Mouse (Mus musculus) E14TG2a.4 (cell line): ENCODE measurements around the gene Gm20388.

Experiments used
- H3K27me3 ChIP-seq: 2 replicates; pipeline ENCODE4 v1.6.1; 2014; ENCODE audit warnings: low read length, control low read depth; ENCODE audit not compliant: insufficient read depth
- H3K36me3 ChIP-seq: 2 replicates; pipeline ENCODE4 v1.6.1; 2014; ENCODE audit warnings: low read length, control low read depth; ENCODE audit not compliant: insufficient read depth
- H3K4me1 ChIP-seq: replicated peaks from 2 replicates; pipeline ENCODE4 v1.6.1; 2014; ENCODE audit warnings: low read depth, low read length, control low read depth
- H3K4me3 ChIP-seq: replicated peaks from 2 replicates; pipeline ENCODE4 v1.5.1; 2014; ENCODE audit warnings: mild to moderate bottlenecking, low read length
- H3K9me3 ChIP-seq: 2 replicates; pipeline ENCODE4 v1.6.1; 2014; ENCODE audit warnings: low read length, control low read depth
- CTCF ChIP-seq: conservative IDR thresholded peaks from 2 replicates; pipeline ENCODE4 v1.5.1; 2014; ENCODE audit warnings: low read length
- NANOG ChIP-seq: IDR thresholded peaks from 2 replicates; pipeline ENCODE4 v1.6.1; 2014; ENCODE audit warnings: borderline replicate concordance, low read length, mixed read lengths
- POU5F1 ChIP-seq: IDR thresholded peaks from 2 replicates; pipeline ENCODE4 v1.6.1; 2014; ENCODE audit warnings: low read length, borderline replicate concordance

The Gm20388 gene

GRCm38 (mm10) chr8:122198378-122199025, 2287.9 kb downstream of the Gm20388 start:
- H3K9me3 ChIP-seq: no peaks in the 10 kb centered on the region
- H3K4me3 ChIP-seq: no peak overlapping the region
- TF ChIP-seq NANOG (no peak), POU5F1 (no peak), CTCF (no peak)
- H3K27me3 ChIP-seq: peaks cover 2% of the 10 kb centered on the region; the same call in 1 of the 2 replicates
- no peaks in the 10 kb centered on the region for H3K4me1 ChIP-seq
- no peaks in the 10 kb centered on the region for H3K36me3 ChIP-seq

- Histone ChIP-seq H3K4me1 (no peaks in the 10 kb centered on the region), H3K9me3 (no peaks in the 10 kb centered on the region), H3K27me3 (peaks cover 5% of the 10 kb centered on the region; the same call in 1 of the 2 replicates), H3K36me3 (no peaks in the 10 kb centered on the region), H3K4me3 (no peak overlapping the region)
- TF ChIP-seq CTCF (no peak), POU5F1 (no peak), NANOG (no peak)
Observed at GRCm38 (mm10) chr8:122199191-122199590, 2288.6 kb downstream of the Gm20388 start.

DNA sequence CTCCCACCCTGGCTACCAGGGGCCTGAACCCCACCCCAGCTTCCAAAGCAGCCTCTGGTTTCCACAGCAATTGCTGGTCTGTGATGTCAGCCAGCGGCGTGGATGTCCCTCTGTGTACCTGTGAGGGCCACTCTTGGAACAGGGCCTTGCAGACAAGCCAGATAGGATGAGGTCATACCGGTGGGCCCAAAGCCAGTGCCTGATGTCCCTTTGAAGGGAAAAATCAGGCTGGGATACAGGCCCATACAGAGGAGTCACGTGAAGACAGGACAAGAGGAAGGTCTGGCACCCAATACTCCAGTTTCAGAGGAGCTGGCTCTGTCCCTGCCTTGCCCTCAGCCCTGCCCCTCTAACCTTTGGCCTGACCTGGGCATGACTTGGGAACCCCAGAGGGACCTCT, 2289.2 kb downstream of the Gm20388 start:
- no peaks in the 10 kb centered on the region for H3K9me3 ChIP-seq
- H3K4me1 ChIP-seq: no peaks in the 10 kb centered on the region
- H3K4me3 ChIP-seq: no peak overlapping the region
- peaks cover 5% of the 10 kb centered on the region; the same call in 1 of the 2 replicates for H3K27me3 ChIP-seq
- TF ChIP-seq POU5F1: no peak
- no peak for TF ChIP-seq NANOG
- no peak for TF ChIP-seq CTCF
- H3K36me3 ChIP-seq: no peaks in the 10 kb centered on the region

DNA sequence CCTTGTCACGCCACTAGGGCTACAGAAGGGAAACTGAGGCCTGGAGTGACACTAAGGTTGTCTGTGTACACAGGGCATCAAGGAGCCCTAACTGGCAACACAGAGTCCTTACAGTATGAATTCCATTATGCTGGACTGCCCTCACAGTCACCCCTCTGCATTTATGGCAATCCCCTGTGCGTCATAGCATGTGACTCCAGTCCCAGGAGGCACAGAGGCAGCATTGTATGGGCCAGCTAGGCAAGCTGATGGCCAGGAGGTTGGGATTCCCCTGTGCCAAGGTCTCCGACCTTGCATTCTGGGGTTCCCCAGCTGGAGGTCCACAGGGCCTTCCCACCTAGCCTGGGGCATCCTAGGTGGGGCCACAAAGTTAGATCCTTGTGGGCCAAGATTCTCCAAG, 2300.9 kb downstream of the Gm20388 start:
- Histone ChIP-seq H3K36me3 (no peaks in the 10 kb centered on the region), H3K4me3 (no peak overlapping the region), H3K27me3 (0 out of 2 replicates have a peak, but pooled peaks cover 4% of the 10 kb centered on the region), H3K9me3 (peaks cover 16% of the 10 kb centered on the region), H3K4me1 (peaks cover 4% of the 10 kb centered on the region; the same call in 1 of the 2 replicates)
- TF ChIP-seq POU5F1 (no peak), NANOG (no peak), CTCF (no peak)

- Histone ChIP-seq H3K4me1 (peaks cover 4% of the 10 kb centered on the region; the same call in 1 of the 2 replicates), H3K27me3 (0 out of 2 replicates have a peak, but pooled peaks cover 4% of the 10 kb centered on the region), H3K9me3 (peaks cover under 1% of the 10 kb centered on the region; the same call in 1 of the 2 replicates), H3K4me3 (no peak overlapping the region), H3K36me3 (no peaks in the 10 kb centered on the region)
- TF ChIP-seq NANOG (no peak), CTCF (no peak), POU5F1 (no peak)
Observed at GRCm38 (mm10) chr8:122215630-122216029, 2305.0 kb downstream of the Gm20388 start.

DNA sequence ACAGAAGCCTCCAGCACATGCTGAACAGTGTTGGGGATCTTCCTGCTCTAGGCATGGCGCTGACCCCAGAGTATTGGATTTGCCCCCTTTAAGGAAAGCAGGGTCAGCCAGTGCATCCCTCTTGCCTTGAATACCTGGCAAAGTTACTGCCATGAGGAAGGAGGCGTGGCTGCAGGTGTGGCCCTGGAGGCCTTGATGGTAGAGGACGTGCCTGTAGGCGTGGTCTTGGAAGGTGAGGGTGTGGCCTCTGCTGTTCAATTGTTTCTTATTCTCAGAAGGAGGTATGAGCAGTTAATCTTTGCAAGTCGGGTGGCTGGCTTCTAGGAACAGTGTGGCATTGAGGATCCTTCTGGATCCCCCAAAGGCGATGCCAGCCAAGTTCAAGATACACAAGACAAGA, 2305.8 kb downstream of the Gm20388 start:
- no peaks in the 10 kb centered on the region for H3K9me3 ChIP-seq
- TF ChIP-seq NANOG (no peak), CTCF (no peak), POU5F1 (no peak)
- H3K4me3 ChIP-seq: no peak overlapping the region
- peaks cover 4% of the 10 kb centered on the region; the same call in 1 of the 2 replicates for H3K4me1 ChIP-seq
- H3K27me3 ChIP-seq: 0 out of 2 replicates have a peak, but pooled peaks cover 4% of the 10 kb centered on the region
- H3K36me3 ChIP-seq: no peaks in the 10 kb centered on the region

GRCm38 (mm10) chr8:122217456-122218177, 2307.0 kb downstream of the Gm20388 start:
- no peak overlapping the region for H3K4me3 ChIP-seq
- H3K9me3 ChIP-seq: no peaks in the 10 kb centered on the region
- 0 out of 2 replicates have a peak, but pooled peaks cover 4% of the 10 kb centered on the region for H3K27me3 ChIP-seq
- no peaks in the 10 kb centered on the region for H3K36me3 ChIP-seq
- TF ChIP-seq NANOG: no peak
- no peak for TF ChIP-seq CTCF
- TF ChIP-seq POU5F1: no peak
- peaks cover 4% of the 10 kb centered on the region; the same call in 1 of the 2 replicates for H3K4me1 ChIP-seq

DNA sequence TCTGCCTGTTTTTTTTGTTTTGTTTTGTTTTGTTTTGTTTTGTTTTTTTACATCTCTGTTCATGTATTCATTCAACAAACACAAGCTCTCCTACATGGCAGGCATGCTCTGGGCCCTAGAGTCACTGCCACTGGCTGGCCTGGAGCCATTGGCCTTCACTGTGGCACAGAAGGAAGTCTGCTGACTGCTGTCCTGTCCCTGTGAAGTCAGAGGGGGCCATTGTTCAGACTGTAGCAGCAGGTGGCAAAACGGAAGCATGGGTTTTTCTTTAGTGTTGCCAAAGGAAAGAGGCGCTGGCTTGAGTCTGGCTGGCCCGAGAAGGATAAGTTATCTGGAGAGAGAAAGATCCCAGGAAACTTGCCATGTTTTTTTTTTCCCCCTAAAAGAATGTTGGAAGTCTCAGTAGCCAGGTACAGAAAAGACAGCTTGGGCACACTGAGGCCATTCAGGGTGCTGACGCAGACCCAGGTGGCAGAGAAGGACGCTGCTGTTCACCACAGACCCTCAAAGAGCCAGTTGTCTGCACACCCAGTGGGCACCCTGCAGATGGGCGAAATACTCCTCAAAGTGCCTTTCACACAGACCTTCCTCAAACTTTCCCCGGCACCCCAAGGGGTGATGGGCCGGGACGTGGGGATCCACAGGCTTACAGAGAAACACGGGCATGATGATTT, 2313.5 kb downstream of the Gm20388 start:
- H3K9me3 ChIP-seq: no peaks in the 10 kb centered on the region
- H3K4me1 ChIP-seq: peaks cover 13% of the 10 kb centered on the region
- H3K27me3 ChIP-seq: peaks cover 24% of the 10 kb centered on the region
- TF ChIP-seq CTCF (no peak), POU5F1 (no peak), NANOG (no peak)
- no peak overlapping the region for H3K4me3 ChIP-seq
- no peaks in the 10 kb centered on the region for H3K36me3 ChIP-seq
